Mouse (Mus musculus): ENCODE results near the gene Chrm5.

GRCm38 (mm10) chr2:112501209-112501608 lies 20.6 kb upstream of the Chrm5 start:
- TF ChIP-seq CTCF (IDR thresholded peaks at IDR 0.05; ENCODE audit: control insufficient read depth, insufficient read depth, low read length) (peak; percentile 33; the same call in 1 of the 2 replicates), POLR2A (IDR thresholded peaks at IDR 0.05; ENCODE audit: borderline replicate concordance, control insufficient read depth, low read depth, low read length) (no peak)

All from bone marrow, adult 2 months (tissue).